Mouse (Mus musculus): ENCODE measurements around the gene Sdhaf3.

The Sdhaf3 gene

DNA sequence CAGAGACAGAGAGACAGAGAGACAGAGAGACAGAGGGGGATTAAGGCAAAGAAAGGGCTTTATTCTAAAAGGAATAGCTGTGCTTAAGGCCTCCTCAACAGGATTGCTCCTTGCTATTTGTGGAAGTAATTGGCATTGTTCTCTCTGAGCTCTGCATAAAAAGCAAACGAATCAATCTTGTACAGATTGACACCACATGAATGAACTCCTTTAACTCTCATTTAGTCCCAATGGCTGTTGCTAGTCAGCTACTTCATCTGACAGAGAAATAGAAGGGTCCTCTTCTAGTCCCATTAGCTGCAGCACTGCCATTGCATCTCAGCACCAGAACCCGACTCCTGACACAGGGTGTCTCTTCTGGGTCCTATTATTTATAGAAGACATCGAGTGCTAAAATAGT lies 113.0 kb downstream of the Sdhaf3 start:
- no peak for DNase-seq (ENCODE audit: low spot score in 2 of 2)

DNA sequence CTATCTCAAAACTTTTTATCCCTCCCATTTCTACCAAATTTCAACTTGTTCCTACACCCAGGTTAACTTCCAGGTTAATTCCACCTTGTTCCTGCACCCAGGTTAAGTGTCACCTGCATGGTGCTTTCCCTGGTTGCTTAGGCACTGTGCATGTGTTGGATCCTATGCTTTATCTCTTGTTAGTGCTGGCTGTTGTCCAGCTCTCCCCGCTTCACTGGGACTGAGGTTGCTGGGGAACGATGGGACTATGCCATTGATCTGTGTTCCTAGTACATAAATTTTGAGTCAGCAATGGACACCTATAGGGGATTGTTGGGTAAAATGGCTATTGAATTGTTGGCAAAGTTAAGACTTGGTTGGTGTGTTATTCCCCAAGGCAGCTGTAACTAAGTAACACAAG lies 113.7 kb downstream of the Sdhaf3 start:
- no peak for DNase-seq (ENCODE audit: low spot score in 2 of 2)

DNA sequence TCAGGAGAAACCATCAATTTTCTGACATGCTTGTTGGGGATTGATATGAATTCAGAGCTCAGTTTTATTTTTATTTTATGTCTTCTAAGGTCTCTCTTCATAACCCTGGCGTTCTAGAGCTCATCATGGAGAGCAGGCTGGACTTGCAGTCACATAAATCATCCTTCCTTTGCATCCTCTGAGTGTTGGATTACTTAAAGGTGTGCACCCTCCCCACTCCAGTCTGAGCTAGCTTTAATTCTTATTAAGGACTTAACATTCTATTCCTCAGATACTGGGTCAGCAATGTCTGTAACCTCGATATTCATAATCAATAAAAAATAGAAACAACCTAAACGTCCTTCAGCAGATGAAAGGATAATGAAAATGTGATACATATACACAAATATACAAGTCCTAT lies 126.2 kb downstream of the Sdhaf3 start:
- no peak for DNase-seq (ENCODE audit: low spot score in 2 of 2)

DNA sequence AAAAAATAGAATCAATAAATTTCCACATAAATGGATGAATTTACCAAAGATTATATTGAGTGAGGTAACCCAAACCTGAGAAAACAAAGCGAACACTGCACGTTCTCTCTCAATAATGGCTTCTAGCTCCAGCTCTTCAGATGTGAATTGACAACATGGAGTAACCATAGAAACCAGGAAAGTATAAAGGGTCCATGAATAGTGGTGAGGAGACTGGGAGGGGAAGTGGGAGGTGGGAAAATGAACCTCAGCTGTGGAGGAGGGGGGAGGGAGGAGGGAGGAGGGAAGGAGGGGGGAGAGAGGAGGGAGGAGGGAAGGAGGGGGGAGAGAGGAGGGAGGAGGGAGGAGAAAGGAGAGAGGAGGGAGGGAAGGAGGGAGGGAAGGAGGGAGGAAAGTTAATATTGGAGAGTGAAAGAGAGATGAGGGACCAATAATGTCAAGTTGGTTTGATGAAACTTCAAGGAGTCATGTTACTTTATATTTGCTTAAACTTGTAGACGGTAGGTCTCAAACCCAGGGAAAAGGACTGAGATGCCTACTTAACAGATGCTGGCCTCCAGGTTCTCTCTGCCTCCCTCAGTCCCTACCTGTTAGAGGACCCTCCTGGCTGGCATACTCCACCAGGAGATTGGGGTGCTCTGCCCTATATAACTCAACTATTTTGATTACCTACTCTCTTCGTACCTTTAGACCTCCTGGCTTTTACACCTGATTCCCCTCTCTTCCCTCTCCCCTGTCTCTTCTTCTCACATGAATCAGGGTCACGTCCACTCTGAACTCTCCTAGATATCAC lies 126.9 kb downstream of the Sdhaf3 start:
- no peak for DNase-seq (ENCODE audit: low spot score in 2 of 2)

DNA sequence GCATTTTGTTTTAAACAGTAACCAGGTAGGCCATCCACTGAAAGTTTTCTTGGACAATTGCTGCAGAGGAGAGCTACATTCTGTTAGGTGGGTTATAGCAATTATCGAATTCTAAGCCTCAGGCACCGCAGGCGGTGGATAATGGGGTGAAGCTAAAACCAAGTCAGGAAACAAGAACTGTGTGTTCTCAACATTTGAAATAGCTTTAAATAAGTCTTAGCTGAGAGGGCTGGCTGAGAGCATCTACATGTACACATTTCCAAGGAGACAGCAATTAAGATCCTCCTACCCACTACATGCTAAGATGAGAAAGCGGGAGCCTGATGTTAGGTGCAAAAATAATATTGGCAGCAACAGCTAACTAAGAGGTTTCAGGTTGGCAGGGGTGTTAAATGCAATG lies 127.9 kb downstream of the Sdhaf3 start:
- DNase-seq (ENCODE audit: low spot score in 2 of 2) = no peak

DNA sequence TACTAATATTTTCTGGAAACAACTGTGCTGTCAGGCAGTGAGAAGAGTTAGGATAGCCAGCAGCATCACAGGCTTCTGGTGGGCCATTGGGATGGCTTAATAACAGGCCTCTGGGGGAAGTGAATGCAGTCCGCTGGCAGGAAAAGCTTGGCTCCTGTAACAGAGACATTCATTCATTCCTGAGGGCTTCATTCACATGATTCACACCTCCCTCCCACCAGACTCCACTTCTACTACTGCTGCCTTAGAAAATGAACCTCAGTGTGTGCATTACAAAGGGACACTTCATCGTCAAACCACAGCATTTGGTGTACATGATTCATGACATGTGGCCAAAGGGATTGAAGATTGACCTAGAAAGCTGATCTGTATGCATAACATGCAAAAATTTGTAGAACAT lies 128.6 kb downstream of the Sdhaf3 start:
- DNase-seq (ENCODE audit: low spot score in 2 of 2) = no peak

DNA sequence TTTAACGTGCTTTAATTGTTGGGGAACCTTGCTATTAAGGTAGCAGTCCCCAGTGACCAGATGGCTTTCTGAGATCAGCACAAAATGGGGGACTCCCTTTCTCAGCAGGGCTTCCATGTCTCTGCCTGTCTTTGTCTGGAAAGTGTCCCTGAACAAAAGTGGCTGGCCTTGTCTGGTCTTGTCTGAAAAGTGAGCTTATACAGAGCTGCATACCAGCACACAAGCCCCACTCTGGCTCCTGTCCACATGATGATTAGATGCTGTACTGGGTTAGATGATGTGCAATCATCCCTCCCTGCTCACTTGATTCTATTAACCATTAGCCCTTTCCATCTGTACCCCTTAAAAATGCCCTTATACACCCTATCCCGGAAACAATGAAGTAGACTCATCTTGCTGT lies 129.7 kb downstream of the Sdhaf3 start:
- DNase-seq (ENCODE audit: low spot score in 2 of 2) = no peak

DNA sequence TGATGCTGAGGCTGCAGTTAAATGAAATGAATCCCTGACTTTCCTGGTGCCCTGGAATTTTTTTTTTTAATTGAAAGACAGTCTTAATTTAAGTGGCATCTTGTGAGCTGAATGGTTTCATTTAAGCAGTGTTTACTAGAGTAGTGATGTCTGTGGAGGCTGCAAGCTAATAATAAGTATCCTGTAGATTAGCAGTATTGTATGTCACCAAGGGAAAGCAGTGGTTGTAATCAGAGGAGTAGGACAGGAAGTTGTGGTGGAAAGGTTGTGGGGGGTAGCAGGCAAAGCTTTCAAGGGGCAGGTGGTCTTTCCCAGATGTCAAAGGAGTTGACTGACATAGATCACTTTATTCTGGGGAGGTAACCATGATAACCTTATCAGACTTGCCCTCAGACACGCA lies 136.3 kb downstream of the Sdhaf3 start:
- no peak for DNase-seq (ENCODE audit: low spot score in 2 of 2)
